Mouse (Mus musculus) spleen, adult 2 months (tissue): ENCODE measurements at regions not wholly inside any gene's neighbourhood (a gene's known extent, or its start where the extent isn't known, plus 50 kb on each side); places are given as distances from the start of the nearest gene placed in this dataset.

Experiments used
- CTCF ChIP-seq: fragments of 200-500 bp; IDR thresholded peaks from 2 replicates; pipeline ENCODE4 v1.5.1; 2011; ENCODE audit warnings: mild to moderate bottlenecking, inconsistent platforms; ENCODE audit not compliant: insufficient read depth, insufficient read length, insufficient replicate concordance; ENCODE audit errors: extremely low read depth
- POLR2A ChIP-seq: fragments of 200-500 bp; IDR thresholded peaks from 2 replicates; pipeline ENCODE4 v1.6.1; 2011; ENCODE audit warnings: low read depth, low read length, inconsistent platforms

GRCm38 (mm10) chr10:56879744-56880143, 502.6 kb downstream of the Gja1 start:
- TF ChIP-seq POLR2A (no peak), CTCF (no peak)
